Mouse (Mus musculus) thymus, adult 2 months (tissue): ENCODE data around the gene Vps37c. TPM values are rescaled to one million over a fixed set of nuclear protein-coding genes. Genes with fewer than 3 reads are reported as not detected.

Source experiments
- DNase-seq: peaks from one replicate; pipeline ENCODE4 v3.0.0; 2021
- H3K27ac ChIP-seq: fragments of 200-500 bp; 2 replicates; pipeline ENCODE4 v1.5.1; 2012; ENCODE audit warnings: low read length, control low read depth; ENCODE audit not compliant: control insufficient read depth, insufficient read depth
- H3K27me3 ChIP-seq: fragments of 200-500 bp; 2 replicates; pipeline ENCODE4 v1.6.1; 2012; ENCODE audit warnings: mild to moderate bottlenecking, low read length, moderate library complexity, mixed read lengths; ENCODE audit not compliant: control insufficient read depth, insufficient read depth
- H3K36me3 ChIP-seq: fragments of 200-500 bp; 2 replicates; pipeline ENCODE4 v1.6.1; 2012; ENCODE audit warnings: mild to moderate bottlenecking, low read length, moderate library complexity; ENCODE audit not compliant: control insufficient read depth, insufficient read depth
- H3K4me1 ChIP-seq: fragments of 200-500 bp; replicated peaks from 2 replicates; pipeline ENCODE4 v1.6.1; 2012; ENCODE audit warnings: low read length; ENCODE audit not compliant: control insufficient read depth, insufficient read depth
- H3K4me3 ChIP-seq: fragments of 200-500 bp; 2 replicates; pipeline ENCODE4 v1.5.1; 2012; ENCODE audit warnings: mild to moderate bottlenecking, low read length, control low read depth, moderate library complexity; ENCODE audit not compliant: control insufficient read depth, insufficient read depth
- CTCF ChIP-seq: fragments of 200-500 bp; IDR thresholded peaks from 2 replicates; pipeline ENCODE4 v1.5.1; 2012; ENCODE audit warnings: mild to moderate bottlenecking, control low read depth, low read length, moderate library complexity, borderline replicate concordance; ENCODE audit not compliant: control insufficient read depth, poor library complexity, insufficient read depth; ENCODE audit errors: extremely low read depth
- POLR2A ChIP-seq: fragments of 200-500 bp; IDR thresholded peaks from 2 replicates; pipeline ENCODE4 v1.6.1; 2012; ENCODE audit warnings: mild to moderate bottlenecking, low read length, control low read depth, moderate library complexity; ENCODE audit not compliant: control insufficient read depth, poor library complexity, insufficient read depth; ENCODE audit errors: extremely low read depth
- WGBS: fragments of 180-500 bp; shearing (Covaris S2); methylation state at CpG from one replicate; pipeline ENCODE4 v1.1.7; 2018; 5-methylcytosine and 5-hydroxymethylcytosine counted together
- polyA plus RNA-seq: library from polyadenylated mRNA; depleted of rRNA; stranded (reverse); fragments of >200 nt; gene quantifications from 2 replicates; pipeline ENCODE4 v1.2.3, GENCODE M21; 2012

Vps37c gene
- polyA plus RNA-seq, 1 experiment: 38.2 TPM

DNA sequence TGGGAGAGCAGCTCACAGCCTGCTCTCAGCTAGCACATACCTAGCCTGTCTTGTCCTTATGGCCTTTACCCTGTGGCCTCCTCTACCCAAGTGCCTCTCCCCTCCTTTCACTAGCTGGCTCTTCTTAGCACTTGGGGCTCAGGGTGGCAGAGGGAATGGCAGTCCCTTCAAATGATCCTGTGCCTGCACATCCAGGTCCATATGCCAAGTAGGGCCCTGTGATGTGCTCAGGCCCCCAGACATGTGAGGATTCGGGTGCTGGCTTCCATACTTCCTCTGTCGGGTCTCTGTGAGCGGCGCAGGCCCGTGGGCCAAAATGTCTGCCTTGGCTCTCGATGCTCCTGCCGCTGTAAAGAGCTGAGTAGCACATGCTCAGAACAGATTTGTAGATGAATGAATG lies 47.3 kb downstream of the Vps37c start:
- no peak for TF ChIP-seq CTCF
- TF ChIP-seq POLR2A: no peak
- 96% methylated on average over 7 of the region's 7 CpGs for WGBS
- Histone ChIP-seq H3K36me3 (peaks cover 28% of the 10 kb centered on the region; the same call in 1 of the 2 replicates), H3K4me1 (peaks cover 69% of the 10 kb centered on the region), H3K27ac (peak overlapping the region; percentile 19; the same call in 1 of the 2 replicates), H3K4me3 (peak overlapping the region; percentile 35), H3K27me3 (no peaks in the 10 kb centered on the region)
- DNase-seq: no peak

DNA sequence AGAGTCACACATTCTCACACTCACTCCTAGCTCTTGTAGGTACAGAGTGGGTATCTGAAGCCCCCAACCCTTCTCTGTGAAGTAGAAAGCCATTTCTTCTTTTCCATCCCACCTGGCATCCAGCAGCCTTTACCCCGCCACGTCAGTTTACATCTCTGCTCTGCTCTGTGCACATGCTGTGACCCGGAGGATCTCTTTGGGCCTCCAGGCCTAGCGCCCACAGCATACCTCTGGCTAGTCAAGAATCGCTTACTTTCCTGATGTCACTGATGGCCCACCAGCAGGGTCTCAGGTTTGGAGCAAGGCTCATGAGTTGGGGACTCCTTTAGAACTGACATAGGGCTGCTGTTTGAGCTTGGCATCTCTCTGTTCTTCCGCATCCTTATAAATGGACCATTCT lies 49.5 kb downstream of the Vps37c start:
- no peak for TF ChIP-seq POLR2A
- TF ChIP-seq CTCF: no peak

DNA sequence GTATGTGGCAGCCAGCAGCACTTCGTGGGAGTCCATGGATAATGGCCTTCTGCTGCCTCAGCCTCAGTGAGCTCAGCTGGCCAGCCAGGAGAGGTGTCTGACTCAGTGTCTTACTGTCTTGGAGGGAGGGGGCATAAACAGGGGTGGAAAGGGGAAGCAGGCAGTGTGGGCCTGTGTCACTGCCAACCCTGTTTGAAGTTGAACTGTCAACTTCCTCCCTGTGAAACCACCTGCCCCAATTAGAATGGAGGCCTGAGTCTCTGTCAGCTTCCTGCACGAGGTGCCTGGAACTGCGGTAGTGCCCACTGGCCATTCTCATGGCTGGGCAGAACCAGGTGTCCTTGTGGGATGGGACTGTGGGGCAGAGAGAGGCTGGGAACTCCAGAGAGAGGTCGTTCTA lies 50.3 kb downstream of the Vps37c start, which contains the start of gene Cd5:
TSS of gene Cd5 (minus strand) at position 192 of the 400 bp plus-strand sequence.
- TF ChIP-seq POLR2A (peak; percentile 56; the same call in 1 of the 2 replicates), CTCF (no peak)
- Histone ChIP-seq H3K27me3 (no peaks in the 10 kb centered on the region), H3K27ac (peak within 1 kb of the TSS; percentile 94), H3K4me1 (peaks cover 71% of the 10 kb centered on the region), H3K4me3 (peak within 1 kb of the TSS; percentile 72), H3K36me3 (peaks cover 21% of the 10 kb centered on the region; the same call in 1 of the 2 replicates)
- 4% methylated on average over 4 of the region's 4 CpGs for WGBS
- DNase-seq: peak; percentile 83

More for the DNA sequence above, 49.5 kb downstream of the Vps37c start:
- Histone ChIP-seq H3K36me3 (peaks cover 28% of the 10 kb centered on the region; the same call in 1 of the 2 replicates), H3K4me1 (peaks cover 77% of the 10 kb centered on the region), H3K27ac (peak overlapping the region; percentile 82), H3K4me3 (peak overlapping the region; percentile 72), H3K27me3 (no peaks in the 10 kb centered on the region)
- WGBS: 78% methylated on average over 6 of the region's 6 CpGs
- DNase-seq: no peak

- WGBS: 92% methylated on average over 4 of the region's 4 CpGs
- no peaks in the 10 kb centered on the region for H3K27me3 ChIP-seq
- TF ChIP-seq POLR2A (no peak), CTCF (no peak)
- H3K4me1 ChIP-seq: peaks cover 63% of the 10 kb centered on the region
- peak overlapping the region; percentile 33 for H3K27ac ChIP-seq
- no peak for DNase-seq
- H3K4me3 ChIP-seq: no peak overlapping the region
- H3K36me3 ChIP-seq: peaks cover 10% of the 10 kb centered on the region; the same call in 1 of the 2 replicates
Measured at GRCm38 (mm10) chr19:10739916-10740315, 51.4 kb downstream of the Vps37c start.

DNA sequence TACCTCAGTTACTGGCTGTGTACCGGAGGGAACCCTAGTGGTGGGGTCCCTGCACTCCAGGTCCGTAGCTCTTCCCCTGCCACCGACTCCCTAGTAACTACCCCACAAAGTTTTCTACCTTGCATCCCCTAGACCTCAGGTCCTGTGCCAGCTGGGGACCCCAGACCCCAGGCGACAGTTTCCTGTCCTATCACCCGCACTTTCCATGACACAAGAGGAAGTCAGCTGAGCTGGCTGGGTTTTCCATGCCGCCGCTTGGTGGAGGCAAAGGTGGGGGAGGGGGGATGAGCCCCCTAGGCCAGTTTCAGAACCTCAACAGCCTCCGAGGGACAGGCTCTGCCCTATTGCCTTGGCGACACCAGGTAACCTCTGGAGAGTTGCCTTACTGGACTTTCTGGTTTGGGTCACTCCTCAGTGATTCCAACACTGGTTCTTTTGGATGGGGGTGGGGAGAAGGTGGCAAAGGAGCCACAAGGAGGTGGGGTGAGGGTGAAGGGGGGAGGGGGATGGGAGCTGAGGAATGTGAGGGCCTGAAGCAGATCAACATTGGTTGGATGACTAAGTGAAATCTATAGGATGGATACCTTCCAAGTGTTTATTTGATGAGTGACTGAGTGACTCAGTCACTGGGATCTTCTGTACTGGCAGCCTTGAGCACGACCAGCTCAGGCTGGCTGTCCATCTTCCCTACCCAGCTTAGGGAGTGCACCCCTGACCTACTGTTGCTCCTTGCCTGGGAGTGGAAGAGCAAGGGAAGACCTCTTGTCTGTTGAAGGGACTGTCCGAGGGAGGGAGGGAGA lies 52.3 kb downstream of the Vps37c start:
- Histone ChIP-seq H3K4me3 (peak overlapping the region; percentile 23), H3K27me3 (no peaks in the 10 kb centered on the region), H3K4me1 (peaks cover 60% of the 10 kb centered on the region), H3K27ac (peak overlapping the region; percentile 40; the same call in 1 of the 2 replicates), H3K36me3 (0 out of 2 replicates have a peak, but pooled peaks cover 3% of the 10 kb centered on the region)
- DNase-seq: peak; percentile 81
- TF ChIP-seq POLR2A (0 out of 2 replicates have a peak, but pooled peaks have one; percentile 19), CTCF (peak; percentile 67; the same call in 1 of the 2 replicates)
- 18% methylated on average over 11 of the region's 11 CpGs for WGBS

DNA sequence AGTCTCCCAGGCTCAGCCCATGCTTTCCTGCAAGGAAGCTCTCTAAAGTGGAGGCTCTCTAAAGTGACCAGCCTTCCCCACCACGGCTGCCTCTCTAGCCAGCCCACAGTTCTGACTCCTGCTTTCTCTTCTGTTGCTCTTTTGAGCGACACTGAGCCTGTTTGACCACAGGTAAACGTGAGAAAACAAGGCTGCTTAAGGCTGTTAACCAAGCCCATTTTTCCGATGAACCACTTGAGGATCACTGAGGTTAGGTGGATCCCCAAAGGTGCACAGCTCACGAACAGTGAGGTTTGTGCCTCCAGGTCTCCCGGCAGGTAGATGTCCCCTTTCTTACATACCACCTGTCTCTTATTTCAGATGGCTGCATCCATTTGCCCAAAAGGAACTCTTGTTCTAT lies 53.6 kb downstream of the Vps37c start:
- H3K27me3 ChIP-seq: no peaks in the 10 kb centered on the region
- no peaks in the 10 kb centered on the region for H3K36me3 ChIP-seq
- peaks cover 52% of the 10 kb centered on the region for H3K4me1 ChIP-seq
- DNase-seq: peak; percentile 2
- TF ChIP-seq CTCF: no peak
- TF ChIP-seq POLR2A: no peak
- 0 out of 2 replicates have a peak overlapping the region, but pooled peaks have one; percentile 12 for H3K27ac ChIP-seq
- H3K4me3 ChIP-seq: no peak overlapping the region
- 78% methylated on average over 6 of the region's 6 CpGs for WGBS

- TF ChIP-seq POLR2A (no peak), CTCF (no peak)
- Histone ChIP-seq H3K27ac (no peak overlapping the region), H3K4me1 (peaks cover 52% of the 10 kb centered on the region), H3K36me3 (no peaks in the 10 kb centered on the region), H3K4me3 (no peak overlapping the region), H3K27me3 (no peaks in the 10 kb centered on the region)
- DNase-seq: no peak
- 67% methylated on average over 3 of the region's 3 CpGs for WGBS
Measured at GRCm38 (mm10) chr19:10742565-10742964, 54.0 kb downstream of the Vps37c start.
